19 mouse cellular contexts compared by ENCODE assay signal in the genomic region with DNA sequence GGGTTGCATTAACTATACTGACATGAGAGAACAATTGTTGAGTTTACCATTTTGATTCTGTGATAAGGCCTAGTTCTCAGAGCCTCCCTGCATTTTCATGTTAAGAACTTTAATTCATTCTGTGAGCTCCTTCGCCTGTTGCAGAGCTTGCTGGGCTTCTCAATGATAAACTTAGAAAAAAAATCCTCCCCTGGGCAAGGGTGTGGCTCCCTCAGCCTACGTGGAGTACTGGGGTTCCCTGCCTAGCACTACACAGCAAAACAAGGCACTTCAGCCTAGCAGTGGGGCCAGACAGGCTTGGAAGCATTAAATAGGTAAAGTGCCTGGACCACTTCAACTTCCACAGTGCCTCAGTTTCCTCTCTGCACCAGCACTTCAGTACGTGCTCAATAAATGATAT. TPM values are rescaled to one million over a fixed set of nuclear protein-coding genes. Genes with fewer than 3 reads are reported as not detected.
DNase-seq lines count a peak whose midpoint lies in the region; ATAC-seq and TF ChIP-seq lines count a peak whose summit lies in the region.
"Had no signal": no experiment of that assay in that cellular context is flagged by ENCODE, and none has a peak within 500 bp of the region (broad histone marks: within the 10 kb centered on the region; RNA-seq: fewer than 3 reads in every experiment).

No protein-coding gene starts in this region.

- peak overlapping the region; percentile 81; the same call in 1 of the 2 replicates for H3K9ac ChIP-seq in heart, embryonic 13.5 days
- H3K9ac ChIP-seq in MEL (ENCODE audit: control insufficient read depth, low read depth, low read length, poor library complexity, severe bottlenecking): no peak overlapping the region
- H3K9ac ChIP-seq in embryonic facial prominence, embryonic 13.5 days: no peak overlapping the region
- H3K9ac ChIP-seq in liver, embryonic 16.5 days (ENCODE audit: low read depth, low read length): no peak overlapping the region

- no peak for ATAC-seq in heart, embryonic 13.5 days (ENCODE audit: extremely low read depth, insufficient number of reproducible peaks, low FRiP score, low TSS enrichment)
- ATAC-seq in embryonic facial prominence, embryonic 13.5 days (ENCODE audit: insufficient number of reproducible peaks, insufficient read depth, low FRiP score, low TSS enrichment, low read depth): no peak
- peak; percentile 32 for ATAC-seq in liver, embryonic 16.5 days (ENCODE audit: low read depth)

- H3K79me2 ChIP-seq in MEL (ENCODE audit: control insufficient read depth, insufficient read depth, low read length, poor library complexity): no peaks in the 10 kb centered on the region

- peaks cover 32% of the 10 kb centered on the region for H3K36me3 ChIP-seq in heart, embryonic 13.5 days
- H3K36me3 ChIP-seq in MEL (ENCODE audit: control insufficient read depth in 1 of 2, insufficient read depth in 2 of 2, low read length in 2 of 2): no peaks in the 10 kb centered on the region
- H3K36me3 ChIP-seq in embryonic facial prominence, embryonic 13.5 days: peaks cover 36% of the 10 kb centered on the region
- peaks cover 7% of the 10 kb centered on the region for H3K36me3 ChIP-seq in liver, embryonic 16.5 days (ENCODE audit: control insufficient read depth, insufficient read depth)
- 0 out of 2 replicates have a peak, but pooled peaks cover 3% of the 10 kb centered on the region for H3K36me3 ChIP-seq in thymus, adult 2 months (ENCODE audit: control insufficient read depth, insufficient read depth, low read length)

- no peak for TF ChIP-seq POLR2A in MEL (IDR thresholded peaks at IDR 0.05; ENCODE audit: control insufficient read depth in 1 of 2, insufficient read depth in 1 of 2, low read depth in 1 of 2, low read length in 2 of 2, poor library complexity in 1 of 2)
- no peak for TF ChIP-seq POLR2A in thymus, adult 2 months (IDR thresholded peaks at IDR 0.05; ENCODE audit: control insufficient read depth, extremely low read depth, insufficient read depth, low read length, poor library complexity)

- TF ChIP-seq CTCF in MEL (IDR thresholded peaks at IDR 0.05 in 2 of 3, conservative IDR thresholded peaks at IDR 0.05 in 1 of 3; ENCODE audit: control insufficient read depth in 1 of 3, insufficient read depth in 1 of 3, low read depth in 2 of 3, low read length in 3 of 3, poor library complexity in 1 of 3, severe bottlenecking in 1 of 3): no peak
- TF ChIP-seq CTCF in thymus, adult 2 months (IDR thresholded peaks at IDR 0.05; ENCODE audit: borderline replicate concordance, control insufficient read depth, extremely low read depth, insufficient read depth, low read length, poor library complexity): no peak

- no peak overlapping the region for H3K4me3 ChIP-seq in heart, embryonic 13.5 days
- no peak overlapping the region for H3K4me3 ChIP-seq in MEL (ENCODE audit: control insufficient read depth in 1 of 2, insufficient read depth in 1 of 2, low read depth in 2 of 2, low read length in 2 of 2)
- no peak overlapping the region for H3K4me3 ChIP-seq in embryonic facial prominence, embryonic 13.5 days
- no peak overlapping the region for H3K4me3 ChIP-seq in liver, embryonic 16.5 days (ENCODE audit: low read depth, low read length)
- H3K4me3 ChIP-seq in thymus, adult 2 months (ENCODE audit: control insufficient read depth, insufficient read depth, low read length): no peak overlapping the region
- H3K4me3 ChIP-seq: hindbrain, embryonic 12.5 days; neural tube, embryonic 12.5 days had no signal

- no peak for TF ChIP-seq RAD21 in MEL (IDR thresholded peaks at IDR 0.05; ENCODE audit: low read depth, low read length)

- intact Hi-C loops in left cerebral cortex, postnatal 4 days (cut with DNase I): no loop called here

- peaks cover 26% of the 10 kb centered on the region for H3K4me1 ChIP-seq in heart, embryonic 13.5 days
- no peaks in the 10 kb centered on the region for H3K4me1 ChIP-seq in MEL (ENCODE audit: control insufficient read depth in 1 of 2, insufficient read depth in 2 of 2, low read length in 2 of 2)
- peaks cover 15% of the 10 kb centered on the region for H3K4me1 ChIP-seq in embryonic facial prominence, embryonic 13.5 days
- peaks cover 51% of the 10 kb centered on the region for H3K4me1 ChIP-seq in liver, embryonic 16.5 days (ENCODE audit: control insufficient read depth, low read depth, low read length)
- peaks cover 4% of the 10 kb centered on the region; the same call in 1 of the 2 replicates for H3K4me1 ChIP-seq in thymus, adult 2 months (replicated peaks; ENCODE audit: control insufficient read depth, insufficient read depth, low read length)

- no peaks in the 10 kb centered on the region for H3K27me3 ChIP-seq in heart, embryonic 13.5 days (replicated peaks)
- H3K27me3 ChIP-seq in MEL (ENCODE audit: control insufficient read depth in 1 of 2, insufficient read depth in 2 of 2, low read length in 2 of 2): peaks cover 0 to 5% of the 10 kb centered on the region in 2 experiments; a peak in 3 of 4 replicates
- H3K27me3 ChIP-seq in embryonic facial prominence, embryonic 13.5 days: no peaks in the 10 kb centered on the region
- no peaks in the 10 kb centered on the region for H3K27me3 ChIP-seq in liver, embryonic 16.5 days (ENCODE audit: control insufficient read depth, insufficient read depth, low read depth, low read length)
- H3K27me3 ChIP-seq in thymus, adult 2 months (ENCODE audit: control insufficient read depth, insufficient read depth, low read length): no peaks in the 10 kb centered on the region
- H3K27me3 ChIP-seq: neural tube, embryonic 12.5 days had no signal

- no peaks in the 10 kb centered on the region for H3K9me3 ChIP-seq in heart, embryonic 13.5 days
- H3K9me3 ChIP-seq in MEL (replicated peaks; ENCODE audit: insufficient read depth, low read length): no peaks in the 10 kb centered on the region
- H3K9me3 ChIP-seq in embryonic facial prominence, embryonic 13.5 days: no peaks in the 10 kb centered on the region
- no peaks in the 10 kb centered on the region for H3K9me3 ChIP-seq in liver, embryonic 16.5 days (replicated peaks; ENCODE audit: control insufficient read depth, low read length)
- H3K9me3 ChIP-seq: hindbrain, embryonic 12.5 days; neural tube, embryonic 12.5 days had no signal

- peak overlapping the region; percentile 61; the same call in 1 of the 2 replicates for H3K4me2 ChIP-seq in heart, embryonic 13.5 days
- no peak overlapping the region for H3K4me2 ChIP-seq in embryonic facial prominence, embryonic 13.5 days
- no peak overlapping the region for H3K4me2 ChIP-seq in liver, embryonic 16.5 days (ENCODE audit: low read depth, low read length)

- no peak for TF ChIP-seq EP300 in MEL (IDR thresholded peaks at IDR 0.05; ENCODE audit: low read depth in 1 of 2, low read length in 2 of 2)

- DNase-seq in heart, adult 8-10 months (ENCODE audit: low spot score): no peak
- DNase-seq in MEL (ENCODE audit: low read depth, low spot score): no peak
- DNase-seq in frontal cortex, postnatal 36 days (ENCODE audit: low spot score in 2 of 2): no peak
- no peak for DNase-seq in left cerebral cortex, postnatal 4 days
- DNase-seq in thymus, adult 2 months: no peak
- DNase-seq: cerebellum, adult 18-20 months; right cerebral cortex, postnatal 4 days had no signal

- H3K27ac ChIP-seq in heart, embryonic 13.5 days (replicated peaks): peak overlapping the region; percentile 97
- no peak overlapping the region for H3K27ac ChIP-seq in MEL (ENCODE audit: control insufficient read depth, low read depth, low read length)
- H3K27ac ChIP-seq in embryonic facial prominence, embryonic 13.5 days: 0 out of 2 replicates have a peak overlapping the region, but pooled peaks have one; percentile 40
- no peak overlapping the region for H3K27ac ChIP-seq in liver, embryonic 16.5 days (ENCODE audit: low read length)
- no peak overlapping the region for H3K27ac ChIP-seq in thymus, adult 2 months (ENCODE audit: control insufficient read depth, insufficient read depth, low read length)
- H3K27ac ChIP-seq: hindbrain, embryonic 12.5 days; neural tube, embryonic 12.5 days had no signal

- WGBS in heart, embryonic 13.5 days: 71% methylated on average over 3 of the region's 3 CpGs
- WGBS in embryonic facial prominence, embryonic 13.5 days: 52% methylated on average over 3 of the region's 3 CpGs
- 45% methylated on average over 3 of the region's 3 CpGs for WGBS in liver, embryonic 16.5 days (ENCODE audit: insufficient replicate concordance)
- WGBS in thymus, adult 2 months: 96% methylated on average over 3 of the region's 3 CpGs

RNA-seq across cellular contexts. Expression of gene Lsm4, which starts 8.4 kb away (rescaled TPM):
- 269 and 297 TPM in 2 replicates for polyA plus RNA-seq in heart, embryonic 13.5 days (2015; fragmentation: Nextera tagmentation; extraction: Ambion mirVana)
- 10 to 100 TPM; 57.9 to 67.1 (median 63.4) TPM for total RNA-seq in heart, adult 8-10 months (2022)
- total RNA-seq in MEL (2012; rRNA removed): 152 and 172 TPM in 2 replicates
- 1,000 to 10,000 TPM in 1 of 2 experiments, 100 to 1,000 TPM in 1; 514 to 2,024 TPM for polyA plus RNA-seq in MEL (2012; ENCODE audit: insufficient read depth in 1 of 2, insufficient read length in 2 of 2, low read depth in 1 of 2, low replicate concordance in 2 of 2, missing spikeins in 1 of 2)
- polyA plus RNA-seq in embryonic facial prominence, embryonic 13.5 days (2015; fragmentation: Nextera tagmentation; extraction: Ambion mirVana): 248 and 270 TPM in 2 replicates
- 104 and 113 TPM in 2 replicates for polyA plus RNA-seq in liver, embryonic 16.5 days (2015; fragmentation: Nextera tagmentation; extraction: Ambion mirVana)
- 10 to 100 TPM; 85.2 to 93.7 TPM for total RNA-seq in left cerebral cortex, postnatal 4 days (2021)
- 192 and 199 TPM in 2 replicates for polyA plus RNA-seq in thymus, adult 2 months (2012; rRNA removed)

RNA-seq across cellular contexts. Expression of gene Jund, which starts 17.3 kb away (rescaled TPM):
- polyA plus RNA-seq in heart, embryonic 13.5 days (2015; fragmentation: Nextera tagmentation; extraction: Ambion mirVana): 68.6 and 76.9 TPM in 2 replicates
- total RNA-seq in heart, adult 8-10 months (2022): 100 to 1,000 TPM in 3 of 4 experiments, 10 to 100 TPM in 1; 84.2 to 134 (median 114) TPM
- 11.1 and 16.5 TPM in 2 replicates for total RNA-seq in MEL (2012; rRNA removed)
- 10 to 100 TPM in 1 of 2 experiments, not detected in 1; 18.8 TPM for polyA plus RNA-seq in MEL (2012; ENCODE audit: insufficient read depth in 1 of 2, insufficient read length in 2 of 2, low read depth in 1 of 2, low replicate concordance in 2 of 2, missing spikeins in 1 of 2)
- 54.7 and 68.5 TPM in 2 replicates for polyA plus RNA-seq in embryonic facial prominence, embryonic 13.5 days (2015; fragmentation: Nextera tagmentation; extraction: Ambion mirVana)
- polyA plus RNA-seq in liver, embryonic 16.5 days (2015; fragmentation: Nextera tagmentation; extraction: Ambion mirVana): 12.3 and 17.5 TPM in 2 replicates
- 100 to 1,000 TPM; 146 to 158 TPM for total RNA-seq in left cerebral cortex, postnatal 4 days (2021)
- polyA plus RNA-seq in thymus, adult 2 months (2012; rRNA removed): 540 and 792 TPM in 2 replicates

RNA-seq across cellular contexts. Expression of gene Pgpep1, which starts 21.2 kb away (rescaled TPM):
- polyA plus RNA-seq in heart, embryonic 13.5 days (2015; fragmentation: Nextera tagmentation; extraction: Ambion mirVana): 33.7 and 37.3 TPM in 2 replicates
- total RNA-seq in heart, adult 8-10 months (2022): 10 to 100 TPM; 40.0 to 57.7 (median 44.4) TPM
- 12.6 and 13.7 TPM in 2 replicates for total RNA-seq in MEL (2012; rRNA removed)
- polyA plus RNA-seq in MEL (2012; ENCODE audit: insufficient read depth in 1 of 2, insufficient read length in 2 of 2, low read depth in 1 of 2, low replicate concordance in 2 of 2, missing spikeins in 1 of 2): 10 to 100 TPM in 1 of 2 experiments, not detected in 1; 19.5 TPM
- 50.5 and 63.1 TPM in 2 replicates for polyA plus RNA-seq in embryonic facial prominence, embryonic 13.5 days (2015; fragmentation: Nextera tagmentation; extraction: Ambion mirVana)
- 18.9 and 20.5 TPM in 2 replicates for polyA plus RNA-seq in liver, embryonic 16.5 days (2015; fragmentation: Nextera tagmentation; extraction: Ambion mirVana)
- 10 to 100 TPM; 29.7 to 30.5 TPM for total RNA-seq in left cerebral cortex, postnatal 4 days (2021)
- 40.7 and 41.9 TPM in 2 replicates for polyA plus RNA-seq in thymus, adult 2 months (2012; rRNA removed)

RNA-seq across cellular contexts. Expression of gene Iqcn, which starts 21.8 kb away (rescaled TPM):
- polyA plus RNA-seq in heart, embryonic 13.5 days (2015; fragmentation: Nextera tagmentation; extraction: Ambion mirVana): not detected in 2 replicates
- total RNA-seq in heart, adult 8-10 months (2022): under 1 TPM in 1 of 4 experiments, not detected in 3; 0.06 TPM
- 0.03 TPM in 1 of 2 replicates, not detected in the other for total RNA-seq in MEL (2012; rRNA removed)
- polyA plus RNA-seq in MEL (2012; ENCODE audit: insufficient read depth in 1 of 2, insufficient read length in 2 of 2, low read depth in 1 of 2, low replicate concordance in 2 of 2, missing spikeins in 1 of 2): not detected
- polyA plus RNA-seq in embryonic facial prominence, embryonic 13.5 days (2015; fragmentation: Nextera tagmentation; extraction: Ambion mirVana): 0.07 TPM in 1 of 2 replicates, not detected in the other
- 0.02 TPM in 1 of 2 replicates, not detected in the other for polyA plus RNA-seq in liver, embryonic 16.5 days (2015; fragmentation: Nextera tagmentation; extraction: Ambion mirVana)
- under 1 TPM; 0.40 to 0.50 TPM for total RNA-seq in left cerebral cortex, postnatal 4 days (2021)
- polyA plus RNA-seq in thymus, adult 2 months (2012; rRNA removed): 0.19 and 0.28 TPM in 2 replicates
- total RNA-seq: gastrocnemius, postnatal 4 days; megakaryocyte-erythroid progenitor cell, adult 5-6 weeks had no signal
- polyA plus RNA-seq: G1E; hindbrain, embryonic 12.5 days had no signal

RNA-seq across cellular contexts. Expression of gene Gm3336, which starts 36.9 kb away (rescaled TPM):
- not detected in 2 replicates for polyA plus RNA-seq in heart, embryonic 13.5 days (2015; fragmentation: Nextera tagmentation; extraction: Ambion mirVana)
- not detected for total RNA-seq in heart, adult 8-10 months (2022)
- 0.19 and 0.20 TPM in 2 replicates for total RNA-seq in MEL (2012; rRNA removed)
- under 1 TPM in 1 of 2 experiments, not detected in 1; 0.72 TPM for polyA plus RNA-seq in MEL (2012; ENCODE audit: insufficient read depth in 1 of 2, insufficient read length in 2 of 2, low read depth in 1 of 2, low replicate concordance in 2 of 2, missing spikeins in 1 of 2)
- not detected in 2 replicates for polyA plus RNA-seq in embryonic facial prominence, embryonic 13.5 days (2015; fragmentation: Nextera tagmentation; extraction: Ambion mirVana)
- polyA plus RNA-seq in liver, embryonic 16.5 days (2015; fragmentation: Nextera tagmentation; extraction: Ambion mirVana): 0.40 and 0.47 TPM in 2 replicates
- total RNA-seq in left cerebral cortex, postnatal 4 days (2021): not detected
- 0.48 and 0.50 TPM in 2 replicates for polyA plus RNA-seq in thymus, adult 2 months (2012; rRNA removed)
- total RNA-seq: adrenal gland, postnatal 10 days; gastrocnemius, postnatal 4 days; left cerebral cortex, postnatal 14 days; megakaryocyte-erythroid progenitor cell, adult 5-6 weeks; midbrain, postnatal 0 days had no signal
- polyA plus RNA-seq: hindbrain, embryonic 12.5 days; lung, embryonic 14.5 days; midbrain, postnatal 0 days; neural tube, embryonic 12.5 days had no signal

Comparison
In these comparisons a context has a peak if more than half of its experiments do, and no peak if none do; other contexts are left out.
1. H3K27ac ChIP-seq: peak in heart, embryonic 13.5 days (single experiment) and embryonic facial prominence, embryonic 13.5 days (single experiment); none in MEL (single experiment), liver, embryonic 16.5 days (single experiment) and thymus, adult 2 months (single experiment).